Mouse (Mus musculus) hindbrain, embryonic 11.5 days (tissue): ENCODE measurements around the gene Dpf2. TPM values are rescaled to one million over a fixed set of nuclear protein-coding genes. Genes with fewer than 3 reads are reported as not detected.
A peak's percentile ranks its signal among the peaks of the same experiment; 100 is the strongest.

Experiments used
- ATAC-seq: fragments of 200-750 bp; cut with Nextera tagmentation; 2 replicates; pipeline ENCODE4 v1.8.0; 2017; ENCODE audit warnings: mild to moderate bottlenecking, moderate TSS enrichment, moderate library complexity; ENCODE audit not compliant: low FRiP score
- DNase-seq: peaks from one replicate; pipeline ENCODE4 v3.0.0-alpha.2; 2015; ENCODE audit warnings: low spot score
- H3K27ac ChIP-seq: fragments of 300-500 bp; sonication (generic); 2 replicates; pipeline ENCODE4 v1.5.1; 2014; ENCODE audit warnings: mild to moderate bottlenecking, low read depth, low read length
- H3K27me3 ChIP-seq: fragments of 300-500 bp; sonication (generic); 2 replicates; pipeline ENCODE4 v1.6.1; 2014; ENCODE audit warnings: mild to moderate bottlenecking, low read length, moderate library complexity, mixed read lengths; ENCODE audit not compliant: control insufficient read depth, insufficient read depth
- H3K36me3 ChIP-seq: fragments of 300-500 bp; sonication (generic); 2 replicates; pipeline ENCODE4 v1.6.1; 2014; ENCODE audit warnings: mild to moderate bottlenecking, low read length, moderate library complexity, mixed read lengths; ENCODE audit not compliant: control insufficient read depth, insufficient read depth
- H3K4me1 ChIP-seq: fragments of 300-500 bp; sonication (generic); replicated peaks from 2 replicates; pipeline ENCODE4 v1.6.1; 2014; ENCODE audit warnings: low read length, mixed read lengths; ENCODE audit not compliant: control insufficient read depth, insufficient read depth
- H3K4me2 ChIP-seq: fragments of 300-500 bp; sonication (generic); replicated peaks from 2 replicates; pipeline ENCODE4 v1.6.1; 2014; ENCODE audit warnings: mild to moderate bottlenecking, low read depth, low read length
- H3K4me3 ChIP-seq: fragments of 300-500 bp; sonication (generic); 2 replicates; pipeline ENCODE4 v1.5.1; 2014; ENCODE audit warnings: low read depth, low read length
- H3K9ac ChIP-seq: fragments of 300-500 bp; sonication (generic); 2 replicates; pipeline ENCODE4 v1.6.1; 2014; ENCODE audit warnings: low read depth, low read length
- H3K9me3 ChIP-seq: fragments of 300-500 bp; sonication (generic); 2 replicates; pipeline ENCODE4 v1.6.1; 2016; ENCODE audit warnings: low read length; ENCODE audit not compliant: control insufficient read depth
- WGBS: fragments of 180-500 bp; shearing (Covaris S2); extraction: QIAGEN DNeasy Blood & Tissue Kit; methylation state at CpG from one replicate; pipeline ENCODE4 v1.1.7; 2014; 5-methylcytosine and 5-hydroxymethylcytosine counted together
- polyA plus RNA-seq: library from polyadenylated mRNA; unstranded; fragments of >200 nt; fragmentation: Nextera tagmentation; extraction: Ambion mirVana; gene quantifications from 2 replicates; pipeline ENCODE4 v1.2.1, GENCODE M21; 2014

Gene Dpf2
- polyA plus RNA-seq, 1 experiment from 2014 or later: 154 TPM

DNA sequence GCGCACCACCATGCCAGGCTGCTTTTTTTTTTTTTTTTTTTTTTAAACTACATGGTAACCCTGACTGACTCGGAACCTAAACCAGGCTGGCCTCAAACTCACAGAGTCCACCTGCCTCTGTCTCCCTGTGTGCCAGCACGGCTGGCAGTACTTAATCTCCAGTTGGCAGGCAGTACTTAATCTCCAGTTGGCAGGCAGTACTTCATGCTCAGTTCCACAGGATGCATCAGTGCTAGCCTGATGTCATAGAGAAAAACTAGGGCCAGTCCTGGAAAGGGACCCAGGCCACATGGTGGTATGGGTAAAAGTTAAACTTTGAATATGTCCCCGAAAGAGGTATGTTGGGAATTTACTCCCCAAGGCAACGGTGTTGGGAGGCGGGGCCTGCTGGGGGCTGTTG lies 15.3 kb upstream of the Dpf2 start:
- Histone ChIP-seq H3K4me2 (no peak overlapping the region), H3K27ac (no peak overlapping the region), H3K36me3 (no peaks in the 10 kb centered on the region), H3K9ac (no peak overlapping the region), H3K4me1 (no peaks in the 10 kb centered on the region; the same call in 1 of the 2 replicates), H3K4me3 (no peak overlapping the region), H3K9me3 (no peaks in the 10 kb centered on the region), H3K27me3 (peaks cover 6% of the 10 kb centered on the region)
- 78% methylated on average over 6 of the region's 6 CpGs for WGBS
- no peak for ATAC-seq
- no peak for DNase-seq

DNA sequence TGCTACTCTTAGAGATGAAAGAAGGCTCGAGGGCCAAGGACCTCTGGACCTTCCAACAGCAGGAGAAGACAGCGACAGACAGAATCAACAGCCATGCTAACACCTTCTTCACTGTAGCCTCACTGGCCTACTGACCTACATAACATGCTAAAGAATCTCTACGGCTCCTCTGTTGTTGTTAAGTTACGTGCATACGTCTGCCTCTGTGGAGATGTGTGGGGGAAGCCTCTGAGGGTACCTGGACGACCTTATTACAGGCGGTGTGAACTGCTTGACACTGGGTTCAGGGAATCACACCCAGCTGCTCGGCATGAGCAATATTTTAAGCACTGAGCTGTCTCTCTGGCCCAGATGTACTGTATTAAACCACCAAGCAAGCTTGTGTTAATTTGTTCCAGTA lies 14.7 kb upstream of the Dpf2 start:
- Histone ChIP-seq H3K9ac (no peak overlapping the region), H3K36me3 (no peaks in the 10 kb centered on the region), H3K4me3 (no peak overlapping the region), H3K4me1 (no peaks in the 10 kb centered on the region; the same call in 1 of the 2 replicates), H3K4me2 (no peak overlapping the region), H3K27ac (no peak overlapping the region), H3K9me3 (no peaks in the 10 kb centered on the region), H3K27me3 (peaks cover 6% of the 10 kb centered on the region)
- DNase-seq (no peak), ATAC-seq (no peak)
- 74% methylated on average over 8 of the region's 8 CpGs for WGBS

DNA sequence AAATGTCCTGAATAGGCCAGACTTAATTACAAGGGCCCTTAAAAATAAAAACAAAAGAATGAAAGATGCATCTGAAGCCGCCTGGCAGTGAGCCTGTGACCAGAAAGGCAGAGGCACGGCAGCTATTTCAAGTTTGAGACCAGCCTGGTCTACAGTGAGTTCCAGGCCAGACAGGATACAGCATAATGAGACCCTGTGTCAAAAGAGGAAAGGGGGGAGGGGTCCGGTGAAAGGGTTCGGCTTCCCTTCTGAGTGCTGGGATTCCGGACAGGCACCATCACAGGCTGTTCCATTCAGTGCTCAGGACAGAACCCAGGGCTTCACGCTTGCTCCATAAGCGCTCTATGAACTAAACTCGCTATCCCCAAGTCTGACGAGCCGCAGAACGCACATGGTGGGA lies 14.2 kb upstream of the Dpf2 start:
- ATAC-seq (no peak), DNase-seq (no peak)
- H3K4me1 ChIP-seq: no peaks in the 10 kb centered on the region; the same call in 1 of the 2 replicates
- WGBS: 78% methylated on average over 11 of the region's 11 CpGs
- H3K4me3 ChIP-seq: no peak overlapping the region
- no peak overlapping the region for H3K9ac ChIP-seq
- H3K27me3 ChIP-seq: peaks cover 6% of the 10 kb centered on the region
- H3K9me3 ChIP-seq: no peaks in the 10 kb centered on the region
- no peak overlapping the region for H3K4me2 ChIP-seq
- H3K36me3 ChIP-seq: no peaks in the 10 kb centered on the region
- H3K27ac ChIP-seq: no peak overlapping the region

DNA sequence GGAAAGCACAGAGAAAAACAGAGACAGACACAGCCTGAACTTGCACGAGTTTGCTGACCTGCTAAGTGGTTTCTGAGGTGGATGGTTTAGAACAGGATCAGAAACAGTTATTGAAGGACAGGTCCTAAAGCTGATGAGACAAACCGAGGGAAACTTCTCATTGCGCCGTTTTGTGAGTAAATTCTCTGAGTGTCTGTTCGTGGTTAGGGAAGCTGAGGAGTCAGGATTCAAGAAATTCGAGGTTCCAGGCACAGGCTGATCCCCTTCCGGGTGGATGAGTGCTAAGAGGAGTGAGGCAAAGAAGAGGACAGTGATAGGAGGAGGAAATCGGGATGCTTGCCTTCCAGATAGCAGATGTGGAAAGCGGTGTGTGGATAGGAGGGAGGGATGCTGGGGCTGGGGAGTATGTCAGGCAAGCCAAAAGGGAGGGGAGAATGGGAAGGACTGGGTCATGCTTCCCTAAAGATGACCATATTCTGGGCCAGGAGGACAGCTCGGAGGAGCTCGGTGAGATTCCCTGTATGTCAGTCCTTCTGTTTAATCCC lies 12.6 kb upstream of the Dpf2 start:
- Histone ChIP-seq H3K9me3 (no peaks in the 10 kb centered on the region), H3K27me3 (peaks cover 6% of the 10 kb centered on the region), H3K36me3 (no peaks in the 10 kb centered on the region), H3K27ac (no peak overlapping the region), H3K9ac (peak overlapping the region; percentile 23; the same call in 1 of the 2 replicates), H3K4me3 (peak overlapping the region; percentile 50), H3K4me1 (no peaks in the 10 kb centered on the region; the same call in 1 of the 2 replicates), H3K4me2 (peak overlapping the region; percentile 95)
- ATAC-seq: no peak
- DNase-seq: peak; percentile 11
- 41% methylated on average over 11 of the region's 11 CpGs for WGBS

DNA sequence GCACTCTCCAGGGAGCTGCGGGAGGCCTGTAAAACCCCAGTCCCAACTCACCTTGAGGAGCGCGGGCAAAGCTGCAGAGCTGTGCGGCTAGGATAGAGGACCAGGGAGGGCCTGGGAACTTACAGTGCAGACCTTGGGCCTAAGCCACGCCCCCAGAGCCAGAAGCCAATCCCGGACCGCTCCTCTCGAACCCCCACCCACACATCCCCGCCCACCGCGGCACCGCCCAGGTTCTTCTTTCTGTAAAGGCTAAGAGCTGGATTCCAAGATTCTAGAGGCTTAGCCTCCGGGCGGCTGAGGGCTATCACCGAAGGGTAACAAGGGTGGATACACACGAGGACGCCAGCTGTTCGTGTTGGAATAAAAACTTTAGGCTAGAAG lies 11.9 kb upstream of the Dpf2 start, which contains the start of gene Cdc42ep2:
TSS of gene Cdc42ep2 (minus strand) at position 104 of the 381 bp plus-strand sequence.
- WGBS: under 1% methylated on average over 18 of the region's 18 CpGs
- peak; percentile 93 for ATAC-seq
- Histone ChIP-seq H3K4me3 (peak within 1 kb of the TSS; percentile 50), H3K27me3 (peaks cover 6% of the 10 kb centered on the region), H3K4me1 (no peaks in the 10 kb centered on the region; the same call in 1 of the 2 replicates), H3K9me3 (no peaks in the 10 kb centered on the region), H3K27ac (no peak within 1 kb of the TSS), H3K4me2 (peak within 1 kb of the TSS; percentile 95), H3K9ac (peak within 1 kb of the TSS; percentile 23), H3K36me3 (no peaks in the 10 kb centered on the region)
- peak; percentile 95 for DNase-seq

DNA sequence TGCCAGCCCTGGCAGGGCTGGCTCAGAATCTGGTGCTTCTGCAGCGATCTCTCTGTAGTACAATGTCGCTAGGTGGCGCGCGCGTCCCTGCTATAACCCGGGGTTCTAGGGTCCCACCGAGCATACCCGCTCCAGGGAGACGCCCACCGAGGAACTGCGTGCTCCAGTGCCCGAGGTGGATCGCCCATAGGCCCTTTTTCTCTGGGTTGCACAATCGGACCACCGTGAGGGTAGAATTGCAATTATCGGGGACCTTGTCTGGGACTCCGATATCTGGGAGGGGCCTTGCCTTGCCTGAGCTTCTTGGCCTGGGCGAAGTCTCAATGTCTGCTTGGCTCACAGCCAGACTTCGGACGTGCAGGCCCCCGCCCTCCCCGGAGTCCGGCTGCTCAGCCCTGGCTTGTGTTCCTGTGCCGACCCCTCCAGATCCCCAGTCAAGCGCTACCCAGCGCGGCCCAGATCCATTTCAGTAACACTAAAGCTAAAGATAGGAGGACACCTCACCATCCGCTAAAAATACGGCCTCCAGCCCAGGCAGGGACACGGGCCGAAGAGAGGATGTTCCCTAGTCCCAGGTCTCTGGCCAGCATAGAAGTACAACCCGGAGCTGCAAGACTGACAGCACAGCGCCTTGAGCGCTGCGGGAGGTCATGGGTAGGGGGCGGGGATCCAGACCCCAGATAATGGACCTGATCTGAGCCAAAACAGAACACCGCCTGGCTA lies 11.3 kb upstream of the Dpf2 start:
- WGBS: under 1% methylated on average over 37 of the region's 38 CpGs
- ATAC-seq: peak; percentile 82
- DNase-seq: peak; percentile 98
- Histone ChIP-seq H3K4me3 (peak overlapping the region; percentile 50), H3K4me2 (peak overlapping the region; percentile 95), H3K27me3 (peaks cover 6% of the 10 kb centered on the region), H3K9me3 (no peaks in the 10 kb centered on the region), H3K36me3 (no peaks in the 10 kb centered on the region), H3K4me1 (no peaks in the 10 kb centered on the region; the same call in 1 of the 2 replicates), H3K9ac (peak overlapping the region; percentile 19), H3K27ac (no peak overlapping the region)

DNA sequence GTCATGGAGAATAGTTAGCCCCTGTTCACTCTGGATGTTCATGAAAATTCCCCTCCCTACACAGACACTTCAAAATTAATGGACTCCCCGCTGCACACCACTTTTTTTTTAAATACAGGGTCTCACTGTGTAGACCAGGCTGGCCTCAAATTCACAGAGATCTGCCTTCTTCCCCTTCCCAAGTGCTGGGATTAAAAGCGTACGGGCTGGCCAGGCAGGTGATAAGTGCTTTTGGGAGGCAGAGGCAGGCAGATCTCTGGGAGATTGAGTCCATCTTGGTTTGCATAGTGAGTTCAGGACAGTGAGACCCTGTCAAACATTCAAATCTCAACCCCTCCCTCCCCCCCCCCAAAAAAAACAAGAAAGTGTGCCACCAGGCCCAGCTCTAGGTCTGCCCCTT lies 10.2 kb upstream of the Dpf2 start:
- no peak overlapping the region for H3K27ac ChIP-seq
- no peaks in the 10 kb centered on the region for H3K36me3 ChIP-seq
- H3K4me3 ChIP-seq: no peak overlapping the region
- no peaks in the 10 kb centered on the region; the same call in 1 of the 2 replicates for H3K4me1 ChIP-seq
- H3K9me3 ChIP-seq: no peaks in the 10 kb centered on the region
- H3K27me3 ChIP-seq: peaks cover 6% of the 10 kb centered on the region
- DNase-seq: no peak
- 94% methylated on average over 3 of the region's 3 CpGs for WGBS
- H3K9ac ChIP-seq: no peak overlapping the region
- no peak for ATAC-seq
- no peak overlapping the region for H3K4me2 ChIP-seq

DNA sequence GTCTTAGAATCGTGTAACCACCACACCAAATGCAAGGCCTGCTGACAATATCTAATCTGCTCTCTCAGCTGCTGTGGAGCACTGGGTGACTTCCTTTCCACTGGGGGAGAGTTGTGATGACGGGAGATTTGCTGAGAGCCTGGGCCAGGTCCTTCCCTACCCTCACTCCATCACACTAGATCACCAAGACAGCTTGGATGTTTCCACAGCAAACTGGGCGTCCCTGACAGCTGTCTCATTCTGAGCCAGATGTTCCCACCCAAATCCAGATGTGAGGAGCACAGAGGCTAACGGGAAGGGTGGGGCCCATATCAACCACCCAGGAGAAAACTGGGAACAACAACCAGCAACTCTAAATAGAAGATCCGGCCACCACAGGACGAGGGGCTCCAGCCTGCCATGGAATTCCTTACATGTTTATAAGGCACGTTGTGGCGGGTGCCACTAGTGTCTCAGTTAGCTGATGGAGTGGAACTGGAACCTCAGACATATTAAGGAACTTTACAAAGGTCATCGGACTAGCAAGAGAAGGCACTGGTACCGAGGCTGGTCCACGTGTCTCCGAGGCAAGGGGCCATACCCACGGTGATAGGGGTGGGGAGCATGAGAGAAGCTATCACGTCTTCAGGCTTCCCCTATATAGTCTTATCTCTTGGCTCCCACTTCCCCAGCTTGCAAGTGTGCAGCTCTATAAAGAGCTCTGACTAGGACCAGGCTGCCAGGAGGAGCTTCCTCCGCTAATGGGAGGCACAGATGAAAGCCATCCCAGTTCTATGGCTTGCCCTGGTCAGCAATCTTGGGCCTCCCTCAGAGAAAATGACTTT lies 9.5 kb upstream of the Dpf2 start:
- Histone ChIP-seq H3K36me3 (no peaks in the 10 kb centered on the region), H3K27me3 (peaks cover 6% of the 10 kb centered on the region), H3K4me1 (no peaks in the 10 kb centered on the region; the same call in 1 of the 2 replicates), H3K4me3 (no peak overlapping the region), H3K9ac (no peak overlapping the region; the same call in 1 of the 2 replicates), H3K4me2 (no peak overlapping the region), H3K9me3 (no peaks in the 10 kb centered on the region), H3K27ac (no peak overlapping the region)
- DNase-seq (no peak), ATAC-seq (no peak)
- 79% methylated on average over 15 of the region's 15 CpGs for WGBS
